Mouse (Mus musculus) erythroblast, embryonic 14.5 days (primary cell): ENCODE data around the gene Tiam1. TPM values are rescaled to one million over a fixed set of nuclear protein-coding genes. Genes with fewer than 3 reads are reported as not detected.

Experiments
- H3K27me3 ChIP-seq: 2 replicates; pipeline ENCODE4 v1.6.1; 2012; ENCODE audit warnings: inconsistent platforms; ENCODE audit not compliant: control insufficient read depth
- H3K36me3 ChIP-seq: 2 replicates; pipeline ENCODE4 v1.6.1; 2012; ENCODE audit warnings: mild to moderate bottlenecking, inconsistent platforms; ENCODE audit not compliant: control insufficient read depth
- H3K4me1 ChIP-seq: 2 replicates; pipeline ENCODE4 v1.6.1; 2012; ENCODE audit warnings: inconsistent platforms; ENCODE audit not compliant: control insufficient read depth
- H3K4me3 ChIP-seq: replicated peaks from 2 replicates; pipeline ENCODE3; 2012; ENCODE audit warnings: moderate library complexity, mild to moderate bottlenecking, inconsistent platforms
- H3K9me3 ChIP-seq: 2 replicates; pipeline ENCODE4 v1.6.1; 2012; ENCODE audit warnings: low read length, inconsistent platforms, mixed read lengths; ENCODE audit not compliant: control insufficient read depth
- GATA1 ChIP-seq: IDR thresholded peaks from 2 replicates; pipeline ENCODE4 v1.6.1; 2012; ENCODE audit warnings: low read length, inconsistent platforms, mixed read lengths
- TAL1 ChIP-seq: IDR thresholded peaks from 3 replicates; pipeline ENCODE4 v1.6.1; 2012; ENCODE audit warnings: low read length, inconsistent platforms, mixed read lengths
- polyA plus RNA-seq: library from polyadenylated mRNA; stranded (reverse); fragments of >175 nt; gene quantifications from 2 replicates; pipeline ENCODE4 v1.2.3, GENCODE M21; 2012

Gene Tiam1
- polyA plus RNA-seq, 1 experiment, result 0.89 TPM

- no peaks in the 10 kb centered on the region for H3K9me3 ChIP-seq
- H3K36me3 ChIP-seq, result no peaks in the 10 kb centered on the region
- no peak overlapping the region for H3K4me3 ChIP-seq
Observed at GRCm38 (mm10) chr16:89896885-89897546, 246.6 kb downstream of the Tiam1 start.

DNA sequence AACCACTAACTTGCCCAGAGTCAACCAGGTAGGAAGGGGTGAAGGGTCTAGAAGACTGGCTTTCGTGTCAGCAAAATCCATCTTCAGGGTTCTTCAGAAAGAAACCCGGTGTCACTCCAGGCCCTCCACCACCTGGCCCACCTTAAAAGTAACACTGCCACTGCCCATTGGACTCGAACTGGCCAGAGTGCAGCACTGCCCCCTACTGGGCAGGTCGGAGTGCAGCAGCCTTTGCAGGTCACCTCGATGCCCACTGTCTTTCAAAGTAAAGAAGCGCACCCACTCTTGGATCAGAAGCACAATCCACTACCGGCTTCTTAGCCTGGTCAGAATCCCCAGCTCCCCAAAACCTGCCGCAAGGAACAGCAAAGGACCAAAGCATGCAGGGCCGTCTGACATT is 247.2 kb downstream of the Tiam1 start:
- H3K36me3 ChIP-seq, result no peaks in the 10 kb centered on the region
- no peak overlapping the region for H3K4me3 ChIP-seq
- no peaks in the 10 kb centered on the region for H3K9me3 ChIP-seq
- no peaks in the 10 kb centered on the region for H3K27me3 ChIP-seq
- H3K4me1 ChIP-seq, result no peaks in the 10 kb centered on the region
- TF ChIP-seq TAL1 (no peak), GATA1 (no peak)

More at GRCm38 (mm10) chr16:89896885-89897546, 246.6 kb downstream of the Tiam1 start:
- Histone ChIP-seq H3K4me1 (no peaks in the 10 kb centered on the region), H3K27me3 (no peaks in the 10 kb centered on the region)
- no peak for TF ChIP-seq TAL1
- no peak for TF ChIP-seq GATA1

DNA sequence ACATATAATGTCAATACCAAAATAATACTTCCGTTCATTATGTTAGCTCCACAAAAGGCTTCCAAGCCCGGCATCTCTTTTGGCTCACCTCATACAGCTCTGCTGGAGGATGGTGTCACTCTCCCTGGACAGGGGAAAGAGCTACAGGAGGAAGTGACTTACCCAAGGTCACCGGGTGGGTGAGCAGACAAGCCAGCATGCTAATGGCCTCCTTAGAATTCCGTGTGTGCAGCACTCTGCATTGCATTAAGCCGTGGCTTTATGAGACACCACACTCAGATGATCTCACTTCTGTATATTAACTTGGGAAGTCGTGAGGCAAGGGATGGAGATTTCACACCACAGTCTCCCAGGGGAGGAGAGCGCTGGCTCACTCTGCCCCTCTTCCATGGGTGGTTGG is 248.3 kb downstream of the Tiam1 start:
- no peak overlapping the region for H3K4me3 ChIP-seq
- H3K9me3 ChIP-seq, result no peaks in the 10 kb centered on the region
- no peak for TF ChIP-seq GATA1
- TF ChIP-seq TAL1, result no peak
- H3K36me3 ChIP-seq, result no peaks in the 10 kb centered on the region
- H3K27me3 ChIP-seq, result no peaks in the 10 kb centered on the region; the same call in 1 of the 2 replicates
- peaks cover 3% of the 10 kb centered on the region for H3K4me1 ChIP-seq

- Histone ChIP-seq H3K27me3 (no peaks in the 10 kb centered on the region; the same call in 1 of the 2 replicates), H3K9me3 (no peaks in the 10 kb centered on the region), H3K36me3 (no peaks in the 10 kb centered on the region), H3K4me1 (peaks cover 8% of the 10 kb centered on the region), H3K4me3 (no peak overlapping the region)
- TF ChIP-seq TAL1 (no peak), GATA1 (no peak)
Observed at GRCm38 (mm10) chr16:89894816-89895215, 248.8 kb downstream of the Tiam1 start.

DNA sequence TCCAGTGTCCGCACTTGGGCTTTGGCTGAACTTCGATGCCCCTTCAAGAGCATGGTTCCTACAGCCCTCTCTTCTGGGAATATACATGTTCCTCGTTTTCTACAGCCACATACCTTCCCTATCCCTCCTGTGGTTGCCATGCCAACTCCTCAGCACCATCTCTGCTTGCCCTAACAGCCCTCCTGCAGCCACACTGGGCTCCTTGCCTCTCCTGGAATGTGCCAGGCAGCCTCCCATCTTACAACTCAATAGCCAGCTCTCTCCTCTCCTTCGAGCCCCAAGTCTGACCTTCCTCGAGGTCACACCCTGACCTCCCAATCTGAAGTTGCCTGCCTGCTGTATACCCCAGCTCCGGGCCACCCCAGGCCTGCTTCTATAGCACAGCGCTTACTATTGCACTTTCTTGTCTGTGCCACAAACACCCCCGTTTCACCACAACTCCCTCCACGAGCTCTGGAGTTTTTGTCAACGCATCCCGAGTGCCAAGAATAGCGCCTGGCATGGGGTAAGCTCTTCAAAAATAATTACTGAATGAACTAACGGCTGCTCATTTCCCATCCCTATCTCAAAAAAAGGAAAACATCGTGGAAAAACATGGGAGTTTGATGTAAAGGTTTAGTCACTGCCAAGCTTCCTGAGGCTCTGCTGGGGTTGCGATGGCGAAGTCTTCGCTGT is 252.9 kb downstream of the Tiam1 start:
- Histone ChIP-seq H3K36me3 (no peaks in the 10 kb centered on the region), H3K9me3 (no peaks in the 10 kb centered on the region), H3K4me1 (peaks cover 13% of the 10 kb centered on the region), H3K27me3 (no peaks in the 10 kb centered on the region; the same call in 1 of the 2 replicates), H3K4me3 (no peak overlapping the region)
- no peak for TF ChIP-seq GATA1
- TF ChIP-seq TAL1, result no peak

DNA sequence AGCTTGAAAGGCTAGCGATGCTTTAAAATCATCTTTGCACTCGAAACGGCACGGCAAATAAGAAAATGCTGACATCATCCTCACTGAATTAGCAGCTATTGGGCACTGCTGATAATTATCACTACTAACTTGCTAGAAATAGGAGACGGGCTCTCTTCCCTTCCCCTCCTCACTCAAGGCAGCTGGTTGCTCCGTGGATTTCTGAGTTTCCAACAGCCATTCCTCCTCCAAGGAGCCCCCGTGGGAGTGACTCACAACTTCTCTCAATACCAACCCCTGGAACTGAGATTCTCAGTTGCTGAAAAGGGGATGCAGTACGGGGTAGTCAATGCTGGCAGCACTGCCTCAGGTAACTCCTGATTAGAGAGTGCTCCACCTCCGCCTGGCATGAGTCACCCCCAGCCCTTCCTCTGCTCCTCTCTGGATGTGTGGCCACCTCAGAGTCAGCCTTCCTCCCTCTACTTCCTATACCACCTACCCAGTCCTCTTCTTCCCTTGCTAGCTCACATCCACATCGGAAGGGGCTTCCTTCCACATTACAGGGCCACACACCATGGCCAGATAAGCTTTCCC is 253.6 kb downstream of the Tiam1 start:
- TF ChIP-seq GATA1 (no peak), TAL1 (no peak)
- H3K27me3 ChIP-seq, result no peaks in the 10 kb centered on the region; the same call in 1 of the 2 replicates
- H3K9me3 ChIP-seq, result no peaks in the 10 kb centered on the region
- H3K4me3 ChIP-seq, result no peak overlapping the region
- H3K36me3 ChIP-seq, result no peaks in the 10 kb centered on the region
- peaks cover 13% of the 10 kb centered on the region for H3K4me1 ChIP-seq

DNA sequence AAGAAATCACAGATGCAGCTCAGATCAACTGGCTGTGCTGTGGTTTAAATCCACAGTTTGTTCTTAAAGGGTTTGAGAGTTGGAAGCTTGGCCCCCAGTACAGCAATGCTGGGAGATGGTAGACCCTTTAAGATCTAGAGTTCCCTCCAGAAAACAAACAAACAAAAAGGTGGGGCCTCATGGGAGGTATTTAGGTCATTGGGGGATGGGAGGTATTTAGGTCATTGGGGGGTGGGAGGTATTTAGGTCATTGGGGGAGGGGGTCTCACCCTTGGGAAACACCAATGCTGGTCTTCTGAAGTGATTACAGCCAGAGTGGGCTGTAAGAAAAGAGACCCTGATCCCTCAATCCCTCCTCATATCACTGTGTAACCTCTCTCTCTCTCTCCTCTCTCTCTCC is 257.0 kb downstream of the Tiam1 start:
- Histone ChIP-seq H3K27me3 (no peaks in the 10 kb centered on the region; the same call in 1 of the 2 replicates), H3K4me3 (no peak overlapping the region), H3K9me3 (no peaks in the 10 kb centered on the region), H3K36me3 (no peaks in the 10 kb centered on the region), H3K4me1 (peaks cover 13% of the 10 kb centered on the region)
- TF ChIP-seq TAL1 (no peak), GATA1 (no peak)

DNA sequence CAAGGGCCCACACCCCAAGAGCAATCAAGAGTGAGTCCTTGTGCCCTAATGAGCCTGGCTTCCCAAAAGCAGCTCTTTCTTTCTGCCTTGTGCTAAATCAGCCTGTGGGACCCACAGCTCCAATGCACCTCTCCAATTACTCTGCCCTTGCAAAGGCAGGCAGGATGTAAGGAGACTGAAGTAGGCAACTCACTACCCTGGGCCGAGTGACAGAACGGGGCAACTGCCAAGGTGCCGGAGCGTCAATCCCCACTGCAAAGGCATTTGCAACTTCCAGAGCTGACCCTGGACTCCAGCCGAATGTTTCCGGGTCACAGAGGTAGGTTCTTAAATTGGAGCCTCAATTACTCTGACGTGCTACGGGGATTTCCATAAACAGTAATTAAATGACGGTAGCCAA is 257.9 kb downstream of the Tiam1 start:
- Histone ChIP-seq H3K4me1 (peaks cover 13% of the 10 kb centered on the region), H3K36me3 (no peaks in the 10 kb centered on the region)
- no peak for TF ChIP-seq TAL1
- TF ChIP-seq GATA1, result no peak

GRCm38 (mm10) chr16:89883897-89884296 is 259.7 kb downstream of the Tiam1 start:
- H3K4me1 ChIP-seq, result no peaks in the 10 kb centered on the region
- no peaks in the 10 kb centered on the region for H3K27me3 ChIP-seq
- TF ChIP-seq GATA1, result no peak
- no peak for TF ChIP-seq TAL1

More for the DNA sequence above, 257.9 kb downstream of the Tiam1 start:
- Histone ChIP-seq H3K27me3 (no peaks in the 10 kb centered on the region; the same call in 1 of the 2 replicates), H3K4me3 (no peak overlapping the region), H3K9me3 (no peaks in the 10 kb centered on the region)

More at GRCm38 (mm10) chr16:89883897-89884296, 259.7 kb downstream of the Tiam1 start:
- H3K9me3 ChIP-seq, result no peaks in the 10 kb centered on the region
- H3K4me3 ChIP-seq, result no peak overlapping the region
- H3K36me3 ChIP-seq, result no peaks in the 10 kb centered on the region
